Mouse (Mus musculus): ENCODE data around the gene Ppp2r5b. TPM values are rescaled to one million over a fixed set of nuclear protein-coding genes. Genes with fewer than 3 reads are reported as not detected.

Gene Ppp2r5b
- total and polyA plus RNA-seq, 2 experiments from 2014 or later = 160 to 272 TPM

- TF ChIP-seq CTCF (IDR thresholded peaks at IDR 0.05; ENCODE audit: low read depth) = no peak
- Histone ChIP-seq H3K27ac (no peak within 1 kb of the TSS), H3K9me3 (ENCODE audit: low read length) (no peaks in the 10 kb centered on the region), H3K4me2 (ENCODE audit: low read depth, low read length) (no peak within 1 kb of the TSS), H3K9ac (replicated peaks; ENCODE audit: low read length) (no peak within 1 kb of the TSS), H3K4me1 (ENCODE audit: insufficient read depth, low read length) (no peaks in the 10 kb centered on the region), H3K36me3 (ENCODE audit: insufficient read depth, low read length) (no peaks in the 10 kb centered on the region), H3K4me3 (ENCODE audit: low read length) (no peak within 1 kb of the TSS), H3K27me3 (ENCODE audit: insufficient read depth, low read length) (no peaks in the 10 kb centered on the region)
- no peak for ATAC-seq
- DNase-seq (ENCODE audit: low spot score) = no peak
- 89% methylated on average over 23 of the region's 23 CpGs for WGBS
These were observed 51.5 kb downstream of the Ppp2r5b start, which contains the start of gene Majin for GRCm38 (mm10) chr19:6184131-6184530. Majin (plus strand) TSS chr19:6184388.

- no peak overlapping the region for H3K4me2 ChIP-seq (ENCODE audit: low read depth, low read length)
- WGBS = 28% methylated on average over 3 of the region's 3 CpGs
- DNase-seq (ENCODE audit: low spot score) = no peak
- H3K27ac ChIP-seq = no peak overlapping the region
- H3K36me3 ChIP-seq (ENCODE audit: insufficient read depth, low read length) = no peaks in the 10 kb centered on the region
- H3K27me3 ChIP-seq (ENCODE audit: insufficient read depth, low read length) = no peaks in the 10 kb centered on the region
- ATAC-seq = no peak
- no peaks in the 10 kb centered on the region for H3K4me1 ChIP-seq (ENCODE audit: insufficient read depth, low read length)
- H3K4me3 ChIP-seq (ENCODE audit: low read length) = no peak overlapping the region
- H3K9ac ChIP-seq (replicated peaks; ENCODE audit: low read length) = no peak overlapping the region
- no peak for TF ChIP-seq CTCF (IDR thresholded peaks at IDR 0.05; ENCODE audit: low read depth)
- no peaks in the 10 kb centered on the region for H3K9me3 ChIP-seq (ENCODE audit: low read length)
These were observed 53.1 kb downstream of the Ppp2r5b start for GRCm38 (mm10) chr19:6182534-6182933.

GRCm38 (mm10) chr19:6181629-6182028 lies 54.0 kb downstream of the Ppp2r5b start:
- WGBS = 33% methylated on average over 5 of the region's 5 CpGs
- no peak overlapping the region for H3K4me2 ChIP-seq (ENCODE audit: low read depth, low read length)
- no peak overlapping the region for H3K9ac ChIP-seq (replicated peaks; ENCODE audit: low read length)
- DNase-seq (ENCODE audit: low spot score) = no peak
- TF ChIP-seq CTCF (IDR thresholded peaks at IDR 0.05; ENCODE audit: low read depth) = no peak
- H3K27me3 ChIP-seq (ENCODE audit: insufficient read depth, low read length) = no peaks in the 10 kb centered on the region
- no peaks in the 10 kb centered on the region for H3K9me3 ChIP-seq (ENCODE audit: low read length)
- no peaks in the 10 kb centered on the region for H3K36me3 ChIP-seq (ENCODE audit: insufficient read depth, low read length)
- H3K4me3 ChIP-seq (ENCODE audit: low read length) = no peak overlapping the region
- ATAC-seq = no peak
- H3K4me1 ChIP-seq (ENCODE audit: insufficient read depth, low read length) = no peaks in the 10 kb centered on the region
- no peak overlapping the region for H3K27ac ChIP-seq

GRCm38 (mm10) chr19:6178775-6179174 lies 56.9 kb downstream of the Ppp2r5b start:
- H3K36me3 ChIP-seq (ENCODE audit: insufficient read depth, low read length) = no peaks in the 10 kb centered on the region
- no peaks in the 10 kb centered on the region for H3K4me1 ChIP-seq (ENCODE audit: insufficient read depth, low read length)
- no peak for DNase-seq (ENCODE audit: low spot score)
- TF ChIP-seq CTCF (IDR thresholded peaks at IDR 0.05; ENCODE audit: low read depth) = no peak
- H3K27me3 ChIP-seq (ENCODE audit: insufficient read depth, low read length) = no peaks in the 10 kb centered on the region
- no peaks in the 10 kb centered on the region for H3K9me3 ChIP-seq (ENCODE audit: low read length)
- H3K4me2 ChIP-seq (ENCODE audit: low read depth, low read length) = no peak overlapping the region
- WGBS = 76% methylated on average over 6 of the region's 6 CpGs
- no peak overlapping the region for H3K9ac ChIP-seq (replicated peaks; ENCODE audit: low read length)
- H3K4me3 ChIP-seq (ENCODE audit: low read length) = no peak overlapping the region
- ATAC-seq = no peak
- no peak overlapping the region for H3K27ac ChIP-seq

MicroRNAs encoded within 50 kb of the gene (microRNA counts, 519-probe panel; counts per million panel counts)
- microRNA mmu-miR-192 = 370 counts per million, percentile 5 among the panel's probes with 10 or more counts

Small RNA genes lying within 50 kb of the gene (microRNA-seq; reads per million reads assigned to microRNA genes)
- 128 to 148 reads per million in 2 experiments for gene Mir192
- 109 to 129 reads per million in 2 experiments for gene Mir194-2

Other genes with a start within 250 kb of the Ppp2r5b start
- gene Slc22a20, start 249.7 kb downstream of the Ppp2r5b start, total RNA-seq (2014; rRNA removed) = not detected in 2 replicates
- gene Slc22a20, start 249.7 kb downstream of the Ppp2r5b start, polyA plus RNA-seq (2015; fragmentation: Nextera tagmentation; extraction: Ambion mirVana) = not detected in 2 replicates
- 13.6 and 15.7 TPM in 2 replicates for gene Capn1, start 220.0 kb downstream of the Ppp2r5b start, total RNA-seq (2014; rRNA removed)
- 4.6 and 4.8 TPM in 2 replicates for gene Capn1, start 220.0 kb downstream of the Ppp2r5b start, polyA plus RNA-seq (2015; fragmentation: Nextera tagmentation; extraction: Ambion mirVana)
- 27.6 and 34.1 TPM in 2 replicates for gene Syvn1, start 189.3 kb downstream of the Ppp2r5b start, total RNA-seq (2014; rRNA removed)
- gene Syvn1, start 189.3 kb downstream of the Ppp2r5b start, polyA plus RNA-seq (2015; fragmentation: Nextera tagmentation; extraction: Ambion mirVana) = 26.8 and 29.8 TPM in 2 replicates
- gene Mrpl49, start 178.1 kb downstream of the Ppp2r5b start, total RNA-seq (2014; rRNA removed) = 34.4 and 36.2 TPM in 2 replicates
- gene Mrpl49, start 178.1 kb downstream of the Ppp2r5b start, polyA plus RNA-seq (2015; fragmentation: Nextera tagmentation; extraction: Ambion mirVana) = 52.4 and 54.9 TPM in 2 replicates
- gene Fau, start 178.0 kb downstream of the Ppp2r5b start, total RNA-seq (2014; rRNA removed) = 558 and 787 TPM in 2 replicates
- 668 TPM in 2 replicates for gene Fau, start 178.0 kb downstream of the Ppp2r5b start, polyA plus RNA-seq (2015; fragmentation: Nextera tagmentation; extraction: Ambion mirVana)
- 76.0 and 97.3 TPM in 2 replicates for gene Znhit2, start 174.7 kb downstream of the Ppp2r5b start, total RNA-seq (2014; rRNA removed)
- 43.2 and 46.3 TPM in 2 replicates for gene Znhit2, start 174.7 kb downstream of the Ppp2r5b start, polyA plus RNA-seq (2015; fragmentation: Nextera tagmentation; extraction: Ambion mirVana)
- 122 and 123 TPM in 2 replicates for gene Tm7sf2, start 167.5 kb downstream of the Ppp2r5b start, total RNA-seq (2014; rRNA removed)
- 57.7 and 64.2 TPM in 2 replicates for gene Tm7sf2, start 167.5 kb downstream of the Ppp2r5b start, polyA plus RNA-seq (2015; fragmentation: Nextera tagmentation; extraction: Ambion mirVana)
- gene Vps51, start 158.6 kb downstream of the Ppp2r5b start, total RNA-seq (2014; rRNA removed) = 100.0 and 102 TPM in 2 replicates
- gene Vps51, start 158.6 kb downstream of the Ppp2r5b start, polyA plus RNA-seq (2015; fragmentation: Nextera tagmentation; extraction: Ambion mirVana) = 91.2 and 92.2 TPM in 2 replicates
- not detected in 2 replicates for gene Tmem262, start 155.8 kb downstream of the Ppp2r5b start, total RNA-seq (2014; rRNA removed)
- gene Tmem262, start 155.8 kb downstream of the Ppp2r5b start, polyA plus RNA-seq (2015; fragmentation: Nextera tagmentation; extraction: Ambion mirVana) = not detected in 2 replicates
- 0.37 and 0.86 TPM in 2 replicates for gene Gm28374, start 153.6 kb downstream of the Ppp2r5b start, total RNA-seq (2014; rRNA removed)
- 0.24 and 1.1 TPM in 2 replicates for gene Gm28374, start 153.6 kb downstream of the Ppp2r5b start, polyA plus RNA-seq (2015; fragmentation: Nextera tagmentation; extraction: Ambion mirVana)
- gene Zfpl1, start 150.9 kb downstream of the Ppp2r5b start, total RNA-seq (2014; rRNA removed) = 76.9 and 88.2 TPM in 2 replicates
- gene Zfpl1, start 150.9 kb downstream of the Ppp2r5b start, polyA plus RNA-seq (2015; fragmentation: Nextera tagmentation; extraction: Ambion mirVana) = 83.9 and 88.2 TPM in 2 replicates
- 6.3 and 7.4 TPM in 2 replicates for gene Cdca5, start 150.9 kb downstream of the Ppp2r5b start, total RNA-seq (2014; rRNA removed)
- gene Cdca5, start 150.9 kb downstream of the Ppp2r5b start, polyA plus RNA-seq (2015; fragmentation: Nextera tagmentation; extraction: Ambion mirVana) = 6.1 and 7.4 TPM in 2 replicates
- gene AC131692.1, start 141.5 kb downstream of the Ppp2r5b start, total RNA-seq (2014; rRNA removed) = not detected in 2 replicates
- gene AC131692.1, start 141.5 kb downstream of the Ppp2r5b start, polyA plus RNA-seq (2015; fragmentation: Nextera tagmentation; extraction: Ambion mirVana) = not detected in 2 replicates
- gene Naaladl1, start 130.1 kb downstream of the Ppp2r5b start, total RNA-seq (2014; rRNA removed) = 0.40 and 0.89 TPM in 2 replicates
- gene Naaladl1, start 130.1 kb downstream of the Ppp2r5b start, polyA plus RNA-seq (2015; fragmentation: Nextera tagmentation; extraction: Ambion mirVana) = 0.36 and 0.43 TPM in 2 replicates
- gene Sac3d1, start 117.2 kb downstream of the Ppp2r5b start, total RNA-seq (2014; rRNA removed) = 91.0 and 91.5 TPM in 2 replicates
- gene Sac3d1, start 117.2 kb downstream of the Ppp2r5b start, polyA plus RNA-seq (2015; fragmentation: Nextera tagmentation; extraction: Ambion mirVana) = 50.5 and 51.9 TPM in 2 replicates
- gene Snx15, start 107.6 kb downstream of the Ppp2r5b start, total RNA-seq (2014; rRNA removed) = 71.4 and 84.4 TPM in 2 replicates
- 60.9 and 62.7 TPM in 2 replicates for gene Snx15, start 107.6 kb downstream of the Ppp2r5b start, polyA plus RNA-seq (2015; fragmentation: Nextera tagmentation; extraction: Ambion mirVana)
- not detected in 2 replicates for gene Batf2, start 94.9 kb downstream of the Ppp2r5b start, total RNA-seq (2014; rRNA removed)
- 0.21 and 0.23 TPM in 2 replicates for gene Batf2, start 94.9 kb downstream of the Ppp2r5b start, polyA plus RNA-seq (2015; fragmentation: Nextera tagmentation; extraction: Ambion mirVana)
- gene Arl2, start 94.3 kb downstream of the Ppp2r5b start, total RNA-seq (2014; rRNA removed) = 112 and 123 TPM in 2 replicates
- gene Arl2, start 94.3 kb downstream of the Ppp2r5b start, polyA plus RNA-seq (2015; fragmentation: Nextera tagmentation; extraction: Ambion mirVana) = 151 and 155 TPM in 2 replicates
- not detected in 2 replicates for gene Majin, start 51.5 kb downstream of the Ppp2r5b start, total RNA-seq (2014; rRNA removed)
- gene Majin, start 51.5 kb downstream of the Ppp2r5b start, polyA plus RNA-seq (2015; fragmentation: Nextera tagmentation; extraction: Ambion mirVana) = 0.24 TPM in 1 of 2 replicates, not detected in the other
- gene Gpha2, start 9.5 kb downstream of the Ppp2r5b start, total RNA-seq (2014; rRNA removed) = not detected in 2 replicates
- gene Gpha2, start 9.5 kb downstream of the Ppp2r5b start, polyA plus RNA-seq (2015; fragmentation: Nextera tagmentation; extraction: Ambion mirVana) = 0.39 and 0.60 TPM in 2 replicates
- 38.7 and 43.4 TPM in 2 replicates for gene Atg2a, start 5.8 kb upstream of the Ppp2r5b start, total RNA-seq (2014; rRNA removed)
- gene Atg2a, start 5.8 kb upstream of the Ppp2r5b start, polyA plus RNA-seq (2015; fragmentation: Nextera tagmentation; extraction: Ambion mirVana) = 7.6 and 8.9 TPM in 2 replicates
- 127 and 135 TPM in 2 replicates for gene Ehd1, start 40.9 kb upstream of the Ppp2r5b start, total RNA-seq (2014; rRNA removed)
- 76.5 and 77.5 TPM in 2 replicates for gene Ehd1, start 40.9 kb upstream of the Ppp2r5b start, polyA plus RNA-seq (2015; fragmentation: Nextera tagmentation; extraction: Ambion mirVana)
- gene Cdc42bpg, start 70.6 kb upstream of the Ppp2r5b start, total RNA-seq (2014; rRNA removed) = 3.1 and 6.0 TPM in 2 replicates
- 0.29 and 0.33 TPM in 2 replicates for gene Cdc42bpg, start 70.6 kb upstream of the Ppp2r5b start, polyA plus RNA-seq (2015; fragmentation: Nextera tagmentation; extraction: Ambion mirVana)
- gene Men1, start 99.1 kb upstream of the Ppp2r5b start, total RNA-seq (2014; rRNA removed) = 69.6 and 93.4 TPM in 2 replicates
- gene Men1, start 99.1 kb upstream of the Ppp2r5b start, polyA plus RNA-seq (2015; fragmentation: Nextera tagmentation; extraction: Ambion mirVana) = 57.8 and 59.5 TPM in 2 replicates
- 102 TPM in 2 replicates for gene Map4k2, start 105.3 kb upstream of the Ppp2r5b start, total RNA-seq (2014; rRNA removed)
- 18.6 and 21.4 TPM in 2 replicates for gene Map4k2, start 105.3 kb upstream of the Ppp2r5b start, polyA plus RNA-seq (2015; fragmentation: Nextera tagmentation; extraction: Ambion mirVana)
- gene Sf1, start 127.8 kb upstream of the Ppp2r5b start, total RNA-seq (2014; rRNA removed) = 89.0 and 89.4 TPM in 2 replicates
- gene Sf1, start 127.8 kb upstream of the Ppp2r5b start, polyA plus RNA-seq (2015; fragmentation: Nextera tagmentation; extraction: Ambion mirVana) = 80.2 and 84.9 TPM in 2 replicates
- gene Pygm, start 148.5 kb upstream of the Ppp2r5b start, total RNA-seq (2014; rRNA removed) = 11.9 and 18.3 TPM in 2 replicates
- 10.4 and 12.6 TPM in 2 replicates for gene Pygm, start 148.5 kb upstream of the Ppp2r5b start, polyA plus RNA-seq (2015; fragmentation: Nextera tagmentation; extraction: Ambion mirVana)
- gene Rasgrp2, start 163.5 kb upstream of the Ppp2r5b start, total RNA-seq (2014; rRNA removed) = 250 and 283 TPM in 2 replicates
- gene Rasgrp2, start 163.5 kb upstream of the Ppp2r5b start, polyA plus RNA-seq (2015; fragmentation: Nextera tagmentation; extraction: Ambion mirVana) = 230 and 252 TPM in 2 replicates
- gene Nrxn2, start 182.9 kb upstream of the Ppp2r5b start, total RNA-seq (2014; rRNA removed) = 355 and 426 TPM in 2 replicates
- 54.4 and 60.4 TPM in 2 replicates for gene Nrxn2, start 182.9 kb upstream of the Ppp2r5b start, polyA plus RNA-seq (2015; fragmentation: Nextera tagmentation; extraction: Ambion mirVana)